Mouse (Mus musculus): ENCODE data around the gene Ppp6c.
"Not testable (repeated sequence)": the region's sequence is repeated elsewhere in the genome, so short reads cannot be mapped to it uniquely, and the experiment has no call there.

The Ppp6c gene

GRCm38 (mm10) chr2:39226019-39226640 is at the start of gene Ppp6c:
Gene Ppp6c (minus strand): TSS chr2:39226451.
- DNase-seq (ENCODE audit: low spot score in 2 of 2): peak; percentile 86 to 91

- DNase-seq (ENCODE audit: low spot score in 2 of 2): peak in 1 of 2 experiments; percentile 14
Observed at GRCm38 (mm10) chr2:39268357-39268756, 42.1 kb upstream of the Ppp6c start.

- not testable (repeated sequence) for DNase-seq (ENCODE audit: low spot score in 2 of 2)
Observed at GRCm38 (mm10) chr2:39252275-39252674, 26.0 kb upstream of the Ppp6c start.

- DNase-seq (ENCODE audit: low spot score in 2 of 2): not testable (repeated sequence)
Observed at GRCm38 (mm10) chr2:39246862-39247261, 20.6 kb upstream of the Ppp6c start.

GRCm38 (mm10) chr2:39226731-39227130 is 480 bp upstream of the Ppp6c start:
- no peak for DNase-seq (ENCODE audit: low spot score in 2 of 2)

GRCm38 (mm10) chr2:39225331-39226018 is 776 bp downstream of the Ppp6c start:
- peak; percentile 47 to 79 for DNase-seq (ENCODE audit: low spot score in 2 of 2)

- no peak for DNase-seq (ENCODE audit: low spot score in 2 of 2)
Observed at GRCm38 (mm10) chr2:39224621-39225020, 1.6 kb downstream of the Ppp6c start.

- DNase-seq (ENCODE audit: low spot score in 2 of 2): no peak
Observed at GRCm38 (mm10) chr2:39220010-39220409, 6.2 kb downstream of the Ppp6c start.

- DNase-seq (ENCODE audit: low spot score in 2 of 2): no peak
Observed at GRCm38 (mm10) chr2:39219034-39219433, 7.2 kb downstream of the Ppp6c start.

- no peak for DNase-seq (ENCODE audit: low spot score in 2 of 2)
Observed at GRCm38 (mm10) chr2:39217150-39217549, 9.1 kb downstream of the Ppp6c start.

GRCm38 (mm10) chr2:39210738-39211137 is 15.5 kb downstream of the Ppp6c start:
- DNase-seq (ENCODE audit: low spot score in 2 of 2): no peak

- no peak for DNase-seq (ENCODE audit: low spot score in 2 of 2)
Observed at GRCm38 (mm10) chr2:39203359-39203758, 22.9 kb downstream of the Ppp6c start.

- DNase-seq (ENCODE audit: low spot score in 2 of 2): no peak
Observed at GRCm38 (mm10) chr2:39194809-39195208, 31.4 kb downstream of the Ppp6c start.

GRCm38 (mm10) chr2:39190561-39191056 is 35.6 kb downstream of the Ppp6c start, which contains the start of gene Scai:
Gene Scai (minus strand): TSS chr2:39190734.
- peak; percentile 97 for DNase-seq (ENCODE audit: low spot score in 2 of 2)

- peak; percentile 51 to 81 for DNase-seq (ENCODE audit: low spot score in 2 of 2)
Observed at GRCm38 (mm10) chr2:39189961-39190560, 36.2 kb downstream of the Ppp6c start.

- peak in 1 of 2 experiments; percentile 38 for DNase-seq (ENCODE audit: low spot score in 2 of 2)
Observed at GRCm38 (mm10) chr2:39185942-39186341, 40.3 kb downstream of the Ppp6c start.

- DNase-seq (ENCODE audit: low spot score in 2 of 2): no peak
Observed at GRCm38 (mm10) chr2:39183587-39183986, 42.7 kb downstream of the Ppp6c start.

- DNase-seq (ENCODE audit: low spot score in 2 of 2): no peak
Observed at GRCm38 (mm10) chr2:39160996-39161395, 65.3 kb downstream of the Ppp6c start.

- DNase-seq (ENCODE audit: low spot score in 2 of 2): no peak
Observed at GRCm38 (mm10) chr2:39157916-39158315, 68.3 kb downstream of the Ppp6c start.

- no peak for DNase-seq (ENCODE audit: low spot score in 2 of 2)
Observed at GRCm38 (mm10) chr2:39156821-39157220, 69.4 kb downstream of the Ppp6c start.

- DNase-seq (ENCODE audit: low spot score in 2 of 2): no peak
Observed at GRCm38 (mm10) chr2:39150943-39151342, 75.3 kb downstream of the Ppp6c start.

- no peak for DNase-seq (ENCODE audit: low spot score in 2 of 2)
Observed at GRCm38 (mm10) chr2:39148075-39148474, 78.2 kb downstream of the Ppp6c start.

GRCm38 (mm10) chr2:39146469-39146868 is 79.8 kb downstream of the Ppp6c start:
- DNase-seq (ENCODE audit: low spot score in 2 of 2): no peak

Data from spleen, postnatal 4 days (tissue).